Mouse (Mus musculus) cerebellum, postnatal 14 days (tissue): ENCODE measurements around the gene Gm3453.
"Not testable (repeated sequence)": the region's sequence is repeated elsewhere in the genome, so short reads cannot be mapped to it uniquely, and the experiment has no call there.

Experiments
- DNase-seq, 2 experiments: peaks; one replicate each; pipeline ENCODE4 v3.0.0; 2021; ENCODE audit warnings: mixed read lengths in 2 of 2

Gene Gm3453

GRCm38 (mm10) chr14:5979037-5979436 lies at the start of gene Gm3453:
Gene Gm3453 (minus strand): TSS chr14:5979137.
- DNase-seq: not testable (repeated sequence)

GRCm38 (mm10) chr14:5987136-5987535 lies 8.2 kb upstream of the Gm3453 start:
- DNase-seq: not testable (repeated sequence)

- not testable (repeated sequence) for DNase-seq
These were observed 16.5 kb downstream of the Gm3453 start for GRCm38 (mm10) chr14:5962441-5962840.

- peak; percentile 33 to 52 for DNase-seq
These were observed 17.3 kb downstream of the Gm3453 start, which contains the start of gene Gm3248 for GRCm38 (mm10) chr14:5961635-5962034. Gene Gm3248 (minus strand): TSS chr14:5961745.

GRCm38 (mm10) chr14:5961102-5961501 lies 17.8 kb downstream of the Gm3453 start:
- peak; percentile 20 to 26 for DNase-seq

- DNase-seq: peak; percentile 40 to 49
These were observed 18.5 kb downstream of the Gm3453 start for GRCm38 (mm10) chr14:5960479-5960878.

- DNase-seq: not testable (repeated sequence)
These were observed 55.7 kb downstream of the Gm3453 start for GRCm38 (mm10) chr14:5923276-5923675.
